Mouse (Mus musculus) brain, embryonic 14.5 days (tissue): ENCODE data around the gene Olfr1438-ps1. TPM values are rescaled to one million over a fixed set of nuclear protein-coding genes. Genes with fewer than 3 reads are reported as not detected.
"Not testable (repeated sequence)": the region's sequence is repeated elsewhere in the genome, so short reads cannot be mapped to it uniquely, and the experiment has no call there.

Source experiments
- DNase-seq: peaks from one replicate; pipeline ENCODE4 v3.0.0-alpha.2; 2011; ENCODE audit warnings: low read depth
- CTCF ChIP-seq: fragments of 200-500 bp; IDR thresholded peaks from 2 replicates; pipeline ENCODE4 v1.5.1; 2012; ENCODE audit warnings: inconsistent platforms, mild to moderate bottlenecking, moderate library complexity, borderline replicate concordance; ENCODE audit not compliant: insufficient read depth, insufficient read length; ENCODE audit errors: extremely low read depth
- POLR2A ChIP-seq: fragments of 200-500 bp; IDR thresholded peaks from 2 replicates; pipeline ENCODE4 v1.6.1; 2012; ENCODE audit warnings: mild to moderate bottlenecking, inconsistent platforms, borderline replicate concordance; ENCODE audit not compliant: poor library complexity, insufficient read depth, insufficient read length, severe bottlenecking; ENCODE audit errors: extremely low read depth
- polyA plus RNA-seq: library from polyadenylated mRNA; depleted of rRNA; stranded (reverse); fragments of >200 nt; gene quantifications from 2 replicates; pipeline ENCODE4 v1.2.3, GENCODE M21; 2012; rRNA removed

Olfr1438-ps1 gene
- polyA plus RNA-seq, result not detected in 2 replicates

GRCm38 (mm10) chr19:12335810-12336209, at the start of gene Olfr1438-ps1:
Olfr1438-ps1 (minus strand) TSS chr19:12335910.
- TF ChIP-seq POLR2A, result no peak
- no peak for TF ChIP-seq CTCF
- no peak for DNase-seq

GRCm38 (mm10) chr19:12374465-12375025, 38.8 kb upstream of the Olfr1438-ps1 start:
- TF ChIP-seq POLR2A (no peak), CTCF (no peak)
- DNase-seq, result peak; percentile 31

GRCm38 (mm10) chr19:12373004-12373403, 37.3 kb upstream of the Olfr1438-ps1 start:
- DNase-seq, result no peak
- TF ChIP-seq CTCF, result no peak
- TF ChIP-seq POLR2A, result no peak

- no peak for DNase-seq
- TF ChIP-seq CTCF, result no peak
- TF ChIP-seq POLR2A, result no peak
Measured at GRCm38 (mm10) chr19:12325001-12325400, 10.7 kb downstream of the Olfr1438-ps1 start, which contains the start of gene Olfr1437. Olfr1437 (minus strand) TSS chr19:12325101.

GRCm38 (mm10) chr19:12299030-12299429, 36.7 kb downstream of the Olfr1438-ps1 start, which contains the start of gene Olfr1436:
Olfr1436 (minus strand) TSS chr19:12299130.
- DNase-seq, result not testable (repeated sequence)

GRCm38 (mm10) chr19:12292979-12293378, 42.7 kb downstream of the Olfr1438-ps1 start:
- peak; percentile 12 for DNase-seq
- TF ChIP-seq POLR2A (no peak), CTCF (no peak)

- TF ChIP-seq POLR2A (no peak), CTCF (no peak)
Measured at GRCm38 (mm10) chr19:12279554-12279953, 56.2 kb downstream of the Olfr1438-ps1 start, which contains the start of gene Olfr1434. Olfr1434 (plus strand) TSS chr19:12279854.

More at GRCm38 (mm10) chr19:12279554-12279953, 56.2 kb downstream of the Olfr1438-ps1 start, which contains the start of gene Olfr1434:
- DNase-seq, result no peak

Other genes with a start within 250 kb of the Olfr1438-ps1 start
- gene Olfr1426, start 243.9 kb downstream of the Olfr1438-ps1 start, polyA plus RNA-seq, result not detected in 2 replicates
- not detected in 2 replicates for gene Olfr1427, start 232.6 kb downstream of the Olfr1438-ps1 start, polyA plus RNA-seq
- gene Olfr1428, start 220.0 kb downstream of the Olfr1438-ps1 start, polyA plus RNA-seq, result not detected in 2 replicates
- gene Olfr76, start 212.7 kb downstream of the Olfr1438-ps1 start, polyA plus RNA-seq, result not detected in 2 replicates
- gene Olfr1555-ps1, start 165.8 kb downstream of the Olfr1438-ps1 start, polyA plus RNA-seq, result not detected in 2 replicates
- not detected in 2 replicates for gene Olfr1431, start 135.3 kb downstream of the Olfr1438-ps1 start, polyA plus RNA-seq
- gene Olfr1432, start 103.3 kb downstream of the Olfr1438-ps1 start, polyA plus RNA-seq, result not detected in 2 replicates
- gene Olfr262, start 94.3 kb downstream of the Olfr1438-ps1 start, polyA plus RNA-seq, result not detected in 2 replicates
- gene Olfr235, start 74.9 kb downstream of the Olfr1438-ps1 start, polyA plus RNA-seq, result not detected in 2 replicates
- gene Olfr1434, start 56.1 kb downstream of the Olfr1438-ps1 start, polyA plus RNA-seq, result not detected in 2 replicates
- gene Olfr1436, start 36.8 kb downstream of the Olfr1438-ps1 start, polyA plus RNA-seq, result not detected in 2 replicates
- not detected in 2 replicates for gene Olfr1437, start 10.8 kb downstream of the Olfr1438-ps1 start, polyA plus RNA-seq
- gene Olfr1440, start 51.4 kb upstream of the Olfr1438-ps1 start, polyA plus RNA-seq, result not detected in 2 replicates
- gene Olfr1441, start 81.5 kb upstream of the Olfr1438-ps1 start, polyA plus RNA-seq, result not detected in 2 replicates
- gene Pfpl, start 92.0 kb upstream of the Olfr1438-ps1 start, polyA plus RNA-seq, result not detected in 2 replicates
- 1.9 and 2.8 TPM in 2 replicates for gene Mpeg1, start 124.9 kb upstream of the Olfr1438-ps1 start, polyA plus RNA-seq
- 23.5 and 50.1 TPM in 2 replicates for gene Dtx4, start 165.5 kb upstream of the Olfr1438-ps1 start, polyA plus RNA-seq
- 5.0 and 6.4 TPM in 2 replicates for gene Fam111a, start 209.8 kb upstream of the Olfr1438-ps1 start, polyA plus RNA-seq